Mouse (Mus musculus) hematopoietic stem cell, adult 5-6 weeks (primary cell): ENCODE measurements around the gene 1700067P10Rik. TPM values are rescaled to one million over a fixed set of nuclear protein-coding genes. Genes with fewer than 3 reads are reported as not detected.

ENCODE experiments used
- ATAC-seq, 2 experiments: fragments of 125-278 bp in 1 of 2; replicated peaks in 1 of 2; 2 replicates each; pipeline ENCODE4 v1.8.0; 2016 to 2017; ENCODE audit warnings: inconsistent platforms in 2 of 2, mild to moderate bottlenecking in 2 of 2, moderate number of reproducible peaks in 2 of 2, low read depth in 1 of 2, moderate TSS enrichment in 1 of 2; ENCODE audit not compliant: low FRiP score in 2 of 2, poor library complexity in 2 of 2, severe bottlenecking in 2 of 2, insufficient read depth in 1 of 2, low TSS enrichment in 1 of 2
- total RNA-seq: library from RNA; stranded (forward); fragments of 172-1452, 232-1000 nt; gene quantifications from 2 replicates; pipeline ENCODE4 v1.2.3, GENCODE M21; 2017

Gene 1700067P10Rik
- total RNA-seq, 1 experiment from 2014 or later: not detected

DNA sequence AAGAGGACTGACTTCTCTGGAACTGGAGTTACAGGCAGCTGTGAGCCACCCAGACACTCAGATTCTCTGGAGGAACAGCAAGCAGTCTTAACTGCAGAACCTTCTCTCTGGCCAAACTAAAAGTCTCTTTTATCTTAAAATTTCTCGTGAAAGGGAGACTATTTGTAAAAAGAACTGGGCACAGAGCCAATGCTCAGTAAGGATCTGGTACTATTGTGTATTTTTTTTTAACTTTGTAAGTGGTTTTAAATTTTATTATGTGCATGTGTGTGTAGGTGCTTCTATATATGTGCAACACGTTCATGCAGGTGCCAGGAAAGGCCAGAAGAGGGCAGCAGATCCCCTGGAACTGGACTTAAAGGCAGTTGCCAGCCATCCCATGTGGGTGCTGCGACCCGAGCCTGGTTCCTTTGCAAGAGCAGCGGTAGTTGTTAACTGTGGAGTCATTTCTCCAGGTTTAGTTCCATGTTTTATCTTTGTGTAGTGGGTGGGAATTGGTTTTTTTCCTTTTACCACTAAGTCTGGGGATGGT is 4.2 kb downstream of the 1700067P10Rik start:
- no peak for ATAC-seq

- no peak for ATAC-seq
These were observed 5.9 kb downstream of the 1700067P10Rik start for GRCm38 (mm10) chr17:48094820-48095680.

GRCm38 (mm10) chr17:48095718-48096121 is 6.6 kb downstream of the 1700067P10Rik start:
- no peak for ATAC-seq

- ATAC-seq: no peak
These were observed 7.2 kb downstream of the 1700067P10Rik start for GRCm38 (mm10) chr17:48096321-48096720.

GRCm38 (mm10) chr17:48097011-48097742 is 8.1 kb downstream of the 1700067P10Rik start:
- peak; percentile 48 to 55 for ATAC-seq

- no peak for ATAC-seq
These were observed 8.8 kb downstream of the 1700067P10Rik start for GRCm38 (mm10) chr17:48097743-48098527.

DNA sequence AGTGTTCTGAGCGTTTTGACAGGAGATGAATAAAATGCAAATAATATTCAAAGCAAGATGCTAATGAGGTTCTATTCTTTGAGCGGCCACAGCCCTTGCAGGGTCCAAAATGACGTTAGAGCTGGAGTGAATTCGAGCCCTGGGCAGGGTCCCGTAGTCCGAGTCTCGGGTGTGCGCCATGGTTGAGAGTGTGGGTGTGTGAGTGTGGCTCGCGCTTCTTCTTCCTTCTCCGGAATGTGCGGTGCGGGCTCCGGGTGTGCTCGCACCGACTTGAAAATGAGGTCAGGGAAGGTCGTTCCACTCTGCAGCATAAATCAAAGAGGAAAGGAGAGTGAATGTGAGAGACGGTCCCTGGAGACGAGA is 9.4 kb downstream of the 1700067P10Rik start:
- no peak for ATAC-seq

DNA sequence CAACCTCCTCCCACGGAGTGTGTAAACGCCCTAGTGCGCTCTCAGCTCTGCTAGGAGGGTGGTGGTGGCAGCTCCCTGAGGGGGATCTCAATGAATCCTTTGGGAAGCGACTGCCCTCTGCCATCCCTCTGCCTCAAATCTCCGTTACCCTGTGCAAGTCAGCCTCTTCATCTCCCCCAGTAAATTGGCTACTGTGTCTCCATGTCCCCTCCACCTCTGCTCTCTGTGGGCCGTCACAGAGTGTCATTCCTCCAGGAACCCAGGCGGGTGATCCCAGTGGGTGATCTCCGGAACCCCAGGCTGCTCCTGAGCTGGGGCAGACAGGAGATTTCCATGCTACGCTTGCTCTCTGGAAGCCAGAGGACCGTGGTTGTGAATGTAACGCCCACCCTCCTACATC is 10.2 kb downstream of the 1700067P10Rik start:
- no peak for ATAC-seq

DNA sequence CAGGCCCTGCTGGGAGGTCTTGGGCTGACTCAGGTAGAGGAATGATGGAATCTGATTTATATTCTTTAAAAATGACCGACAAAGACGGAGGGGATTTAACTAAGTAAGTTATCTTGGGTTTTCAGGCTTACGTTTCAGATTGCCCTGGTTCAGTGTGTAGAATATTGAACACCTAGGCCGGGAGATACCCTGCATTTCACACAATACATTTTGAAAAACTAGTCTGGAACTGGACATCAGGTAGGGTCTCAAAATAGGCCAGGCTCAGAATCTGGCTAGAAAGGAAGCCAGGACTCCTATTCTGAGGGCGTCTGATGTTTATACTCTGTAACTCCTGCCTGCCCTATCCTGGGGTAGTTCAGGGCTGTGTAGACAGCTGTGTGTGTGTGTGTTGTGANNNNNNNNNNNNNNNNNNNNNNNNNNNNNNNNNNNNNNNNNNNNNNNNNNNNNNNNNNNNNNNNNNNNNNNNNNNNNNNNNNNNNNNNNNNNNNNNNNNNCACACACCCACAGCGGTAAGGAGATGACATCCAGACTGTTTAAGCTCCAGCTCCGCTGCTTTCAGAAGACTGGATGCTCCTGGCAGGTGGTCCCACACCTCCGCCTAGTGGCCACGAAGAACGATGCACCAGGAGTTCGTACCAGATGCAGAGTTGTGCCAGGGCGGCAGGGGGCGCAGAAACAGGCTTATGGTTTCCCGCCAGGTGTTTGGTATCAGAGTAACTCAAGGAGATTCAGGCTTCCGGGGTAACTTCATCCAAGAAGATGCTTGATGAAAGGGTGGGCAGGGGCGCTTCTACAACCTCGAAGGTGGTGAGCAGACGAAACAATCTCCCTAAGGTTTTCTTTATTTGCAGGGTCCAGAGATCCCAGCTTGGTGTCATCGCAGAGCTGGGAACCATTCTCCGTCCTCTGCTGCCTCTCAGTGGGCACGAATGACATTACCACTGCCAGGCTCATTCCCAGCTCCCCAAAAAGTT is 11.6 kb downstream of the 1700067P10Rik start:
- ATAC-seq: peak; percentile 81 to 88

GRCm38 (mm10) chr17:48107333-48107732 is 18.2 kb downstream of the 1700067P10Rik start:
- peak; percentile 40 to 49; a peak in 1 of 4 replicates for ATAC-seq

- no peak for ATAC-seq
These were observed 18.7 kb downstream of the 1700067P10Rik start for GRCm38 (mm10) chr17:48107862-48108261.

GRCm38 (mm10) chr17:48108520-48108919 is 19.4 kb downstream of the 1700067P10Rik start:
- ATAC-seq: no peak

DNA sequence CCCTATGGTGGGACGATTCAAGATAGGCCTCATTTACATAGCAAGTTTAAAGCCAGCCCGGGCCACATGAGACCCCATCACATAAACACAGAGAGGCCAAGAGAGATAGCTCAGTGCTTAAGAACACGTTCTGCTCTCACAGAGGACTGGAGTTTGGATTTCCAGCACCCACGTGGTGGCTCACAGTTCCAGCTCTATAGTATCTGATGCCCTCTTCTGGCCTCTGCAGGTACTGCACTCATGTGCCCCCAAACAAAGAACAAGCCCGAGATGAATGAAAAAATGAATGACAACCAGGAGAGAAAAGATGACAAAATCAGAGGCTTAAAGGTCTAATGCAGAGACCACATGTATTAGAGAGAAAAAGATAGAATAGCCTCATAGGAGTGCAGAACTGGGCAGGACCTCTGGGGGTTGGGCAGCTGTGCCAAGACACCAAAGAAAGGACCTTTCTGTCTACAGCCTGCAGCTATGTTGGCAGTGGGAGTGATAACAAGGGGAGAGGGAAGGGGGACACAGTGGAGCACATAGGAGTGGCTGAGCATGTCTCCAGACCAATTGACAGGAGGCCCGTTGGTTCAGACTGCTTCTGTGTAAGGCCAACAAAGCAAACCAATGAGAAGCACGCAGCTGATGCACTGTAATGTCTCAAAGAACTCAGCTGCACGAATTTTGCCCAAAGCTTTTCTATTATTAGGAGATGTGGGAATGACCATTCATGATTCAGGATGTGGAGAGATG is 21.6 kb downstream of the 1700067P10Rik start:
- peak; percentile 42 to 59; a peak in 2 of 4 replicates for ATAC-seq

DNA sequence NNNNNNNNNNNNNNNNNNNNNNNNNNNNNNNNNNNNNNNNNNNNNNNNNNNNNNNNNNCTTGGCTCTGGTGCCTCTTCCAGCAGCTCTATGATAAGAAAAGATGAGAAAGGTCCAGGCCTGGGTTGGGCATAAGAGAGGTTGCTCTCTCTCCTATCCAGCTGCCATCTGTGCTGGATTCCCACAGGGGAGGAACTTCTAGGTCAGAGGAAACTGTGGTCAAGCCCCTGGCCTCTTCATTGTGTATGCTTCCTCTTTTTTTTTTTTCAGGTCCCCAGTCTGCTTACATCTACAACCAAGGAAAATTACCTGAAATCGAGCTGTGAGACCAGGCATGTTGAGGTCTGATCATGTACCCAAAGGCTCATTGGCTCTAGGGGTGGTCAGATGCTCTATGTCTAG is 29.5 kb downstream of the 1700067P10Rik start:
- ATAC-seq: peak; percentile 97 to 99

GRCm38 (mm10) chr17:48119656-48120055 is 30.5 kb downstream of the 1700067P10Rik start:
- peak; percentile 54 to 72; a peak in 3 of 4 replicates for ATAC-seq

DNA sequence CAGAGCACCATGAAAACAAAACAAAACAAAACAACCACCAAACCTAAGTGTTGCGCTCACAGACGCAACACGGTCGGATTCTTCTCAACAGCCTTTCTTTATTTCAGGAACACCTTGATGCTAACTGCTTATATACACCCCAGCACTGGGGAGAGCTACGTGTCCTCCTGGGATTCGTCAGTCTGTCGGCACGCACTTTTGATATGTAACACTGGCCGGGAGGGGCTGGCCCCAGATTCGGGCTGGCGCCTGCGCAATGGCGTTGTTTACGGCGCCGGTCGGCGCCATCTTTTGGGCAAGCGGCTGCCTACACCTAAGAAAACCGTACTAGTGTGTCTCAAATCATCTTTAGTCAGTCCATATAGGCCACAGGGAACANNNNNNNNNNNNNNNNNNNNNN is 31.3 kb downstream of the 1700067P10Rik start:
- no peak for ATAC-seq
